Mouse (Mus musculus): Measurements from ENCODE around the gene Rragc. TPM values are rescaled to one million over a fixed set of nuclear protein-coding genes. Genes with fewer than 3 reads are reported as not detected.
"Not testable (repeated sequence)": the region's sequence is repeated elsewhere in the genome, so short reads cannot be mapped to it uniquely, and the experiment has no call there.

Rragc gene
- polyA plus RNA-seq, 1 experiment from 2014 or later: 52.2 TPM

GRCm38 (mm10) chr4:123940878-123941277 is 23.6 kb downstream of the Rragc start:
- not testable (repeated sequence) for H3K36me3 ChIP-seq (ENCODE audit: control insufficient read depth, insufficient read depth, low read length); H3K9ac ChIP-seq (ENCODE audit: low read length); H3K27ac ChIP-seq (ENCODE audit: low read depth, low read length); H3K27me3 ChIP-seq (ENCODE audit: control insufficient read depth, insufficient read depth, low read length); H3K4me1 ChIP-seq (ENCODE audit: control insufficient read depth, insufficient read depth, low read length); DNase-seq (ENCODE audit: low spot score); H3K9me3 ChIP-seq (ENCODE audit: control insufficient read depth, low read length); H3K4me3 ChIP-seq (ENCODE audit: low read depth, low read length); H3K4me2 ChIP-seq (ENCODE audit: low read depth); ATAC-seq (ENCODE audit: insufficient read depth, low FRiP score, low TSS enrichment)
- WGBS: 78% methylated on average over 7 of the region's 7 CpGs

GRCm38 (mm10) chr4:123946701-123947100 is 29.5 kb downstream of the Rragc start:
- ATAC-seq (ENCODE audit: insufficient read depth, low FRiP score, low TSS enrichment): no peak
- H3K4me3 ChIP-seq (ENCODE audit: low read depth, low read length): no peak overlapping the region
- DNase-seq (ENCODE audit: low spot score): no peak
- no peaks in the 10 kb centered on the region for H3K9me3 ChIP-seq (ENCODE audit: control insufficient read depth, low read length)
- H3K27ac ChIP-seq (ENCODE audit: low read depth, low read length): no peak overlapping the region
- H3K27me3 ChIP-seq (ENCODE audit: control insufficient read depth, insufficient read depth, low read length): no peaks in the 10 kb centered on the region
- no peaks in the 10 kb centered on the region for H3K36me3 ChIP-seq (ENCODE audit: control insufficient read depth, insufficient read depth, low read length)
- WGBS: 87% methylated on average over 4 of the region's 4 CpGs
- no peak overlapping the region for H3K9ac ChIP-seq (ENCODE audit: low read length)
- no peaks in the 10 kb centered on the region for H3K4me1 ChIP-seq (ENCODE audit: control insufficient read depth, insufficient read depth, low read length)
- H3K4me2 ChIP-seq (ENCODE audit: low read depth): no peak overlapping the region

GRCm38 (mm10) chr4:123947149-123947548 is 29.9 kb downstream of the Rragc start:
- H3K27me3 ChIP-seq (ENCODE audit: control insufficient read depth, insufficient read depth, low read length): no peaks in the 10 kb centered on the region
- no peaks in the 10 kb centered on the region for H3K4me1 ChIP-seq (ENCODE audit: control insufficient read depth, insufficient read depth, low read length)
- no peak overlapping the region for H3K4me3 ChIP-seq (ENCODE audit: low read depth, low read length)
- no peaks in the 10 kb centered on the region for H3K9me3 ChIP-seq (ENCODE audit: control insufficient read depth, low read length)
- no peak overlapping the region for H3K4me2 ChIP-seq (ENCODE audit: low read depth)
- 57% methylated on average over 5 of the region's 5 CpGs for WGBS
- H3K9ac ChIP-seq (ENCODE audit: low read length): no peak overlapping the region
- H3K27ac ChIP-seq (ENCODE audit: low read depth, low read length): no peak overlapping the region
- DNase-seq (ENCODE audit: low spot score) (no peak), ATAC-seq (ENCODE audit: insufficient read depth, low FRiP score, low TSS enrichment) (no peak)
- no peaks in the 10 kb centered on the region for H3K36me3 ChIP-seq (ENCODE audit: control insufficient read depth, insufficient read depth, low read length)

- no peaks in the 10 kb centered on the region for H3K36me3 ChIP-seq (ENCODE audit: control insufficient read depth, insufficient read depth, low read length)
- DNase-seq (ENCODE audit: low spot score) (no peak), ATAC-seq (ENCODE audit: insufficient read depth, low FRiP score, low TSS enrichment) (no peak)
- H3K27me3 ChIP-seq (ENCODE audit: control insufficient read depth, insufficient read depth, low read length): no peaks in the 10 kb centered on the region
- no peaks in the 10 kb centered on the region for H3K4me1 ChIP-seq (ENCODE audit: control insufficient read depth, insufficient read depth, low read length)
- H3K9ac ChIP-seq (ENCODE audit: low read length): no peak overlapping the region
- WGBS: 80% methylated on average over 6 of the region's 6 CpGs
- no peak overlapping the region for H3K27ac ChIP-seq (ENCODE audit: low read depth, low read length)
- no peak overlapping the region for H3K4me3 ChIP-seq (ENCODE audit: low read depth, low read length)
- H3K9me3 ChIP-seq (ENCODE audit: control insufficient read depth, low read length): no peaks in the 10 kb centered on the region
- H3K4me2 ChIP-seq (ENCODE audit: low read depth): no peak overlapping the region
Observed at GRCm38 (mm10) chr4:123948901-123949300, 31.7 kb downstream of the Rragc start.

- Histone ChIP-seq H3K36me3 (ENCODE audit: control insufficient read depth, insufficient read depth, low read length) (no peaks in the 10 kb centered on the region), H3K9me3 (ENCODE audit: control insufficient read depth, low read length) (no peaks in the 10 kb centered on the region), H3K9ac (ENCODE audit: low read length) (no peak overlapping the region), H3K4me1 (ENCODE audit: control insufficient read depth, insufficient read depth, low read length) (no peaks in the 10 kb centered on the region), H3K27me3 (ENCODE audit: control insufficient read depth, insufficient read depth, low read length) (no peaks in the 10 kb centered on the region), H3K4me3 (ENCODE audit: low read depth, low read length) (no peak overlapping the region), H3K4me2 (ENCODE audit: low read depth) (no peak overlapping the region), H3K27ac (ENCODE audit: low read depth, low read length) (no peak overlapping the region)
- WGBS: 76% methylated on average over 10 of the region's 10 CpGs
- DNase-seq (ENCODE audit: low spot score) (no peak), ATAC-seq (ENCODE audit: insufficient read depth, low FRiP score, low TSS enrichment) (no peak)
Observed at GRCm38 (mm10) chr4:123949649-123950048, 32.4 kb downstream of the Rragc start.

GRCm38 (mm10) chr4:123952059-123952458 is 34.8 kb downstream of the Rragc start:
- no peak overlapping the region for H3K4me3 ChIP-seq (ENCODE audit: low read depth, low read length)
- no peak for ATAC-seq (ENCODE audit: insufficient read depth, low FRiP score, low TSS enrichment)
- H3K4me1 ChIP-seq (ENCODE audit: control insufficient read depth, insufficient read depth, low read length): no peaks in the 10 kb centered on the region
- no peak overlapping the region for H3K9ac ChIP-seq (ENCODE audit: low read length)
- no peak overlapping the region for H3K27ac ChIP-seq (ENCODE audit: low read depth, low read length)
- H3K9me3 ChIP-seq (ENCODE audit: control insufficient read depth, low read length): no peaks in the 10 kb centered on the region
- WGBS: 59% methylated on average over 8 of the region's 8 CpGs
- H3K27me3 ChIP-seq (ENCODE audit: control insufficient read depth, insufficient read depth, low read length): no peaks in the 10 kb centered on the region
- no peaks in the 10 kb centered on the region for H3K36me3 ChIP-seq (ENCODE audit: control insufficient read depth, insufficient read depth, low read length)
- DNase-seq (ENCODE audit: low spot score): no peak
- no peak overlapping the region for H3K4me2 ChIP-seq (ENCODE audit: low read depth)

GRCm38 (mm10) chr4:123956703-123957491 is 39.7 kb downstream of the Rragc start:
- no peaks in the 10 kb centered on the region for H3K36me3 ChIP-seq (ENCODE audit: control insufficient read depth, insufficient read depth, low read length)
- H3K4me1 ChIP-seq (ENCODE audit: control insufficient read depth, insufficient read depth, low read length): no peaks in the 10 kb centered on the region
- ATAC-seq (ENCODE audit: insufficient read depth, low FRiP score, low TSS enrichment) (peak; percentile 55; the same call in 1 of the 2 replicates), DNase-seq (ENCODE audit: low spot score) (peak; percentile 91)
- H3K9ac ChIP-seq (ENCODE audit: low read length): no peak overlapping the region
- 8% methylated on average over 31 of the region's 31 CpGs for WGBS
- H3K9me3 ChIP-seq (ENCODE audit: control insufficient read depth, low read length): no peaks in the 10 kb centered on the region
- no peaks in the 10 kb centered on the region for H3K27me3 ChIP-seq (ENCODE audit: control insufficient read depth, insufficient read depth, low read length)
- no peak overlapping the region for H3K4me3 ChIP-seq (ENCODE audit: low read depth, low read length)
- 0 out of 2 replicates have a peak overlapping the region, but pooled peaks have one; percentile 1 for H3K4me2 ChIP-seq (ENCODE audit: low read depth)
- H3K27ac ChIP-seq (ENCODE audit: low read depth, low read length): no peak overlapping the region

- 42% methylated on average over 4 of the region's 4 CpGs for whole genome bisulfite sequencing
- Histone ChIP-seq H3K36me3 (ENCODE audit: control insufficient read depth, insufficient read depth, low read length) (no peaks in the 10 kb centered on the region), H3K4me2 (ENCODE audit: low read depth) (no peak overlapping the region), H3K9ac (ENCODE audit: low read length) (no peak overlapping the region), H3K27me3 (ENCODE audit: control insufficient read depth, insufficient read depth, low read length) (no peaks in the 10 kb centered on the region), H3K27ac (ENCODE audit: low read depth, low read length) (no peak overlapping the region), H3K9me3 (ENCODE audit: control insufficient read depth, low read length) (no peaks in the 10 kb centered on the region), H3K4me3 (ENCODE audit: low read depth, low read length) (no peak overlapping the region), H3K4me1 (ENCODE audit: control insufficient read depth, insufficient read depth, low read length) (no peaks in the 10 kb centered on the region)
- no peak for DNase-seq (ENCODE audit: low spot score)
- ATAC-seq (ENCODE audit: insufficient read depth, low FRiP score, low TSS enrichment): 0 out of 2 replicates have a peak, but pooled peaks have one; percentile 9
Observed at GRCm38 (mm10) chr4:123957492-123957808, 40.2 kb downstream of the Rragc start.

- WGBS: 72% methylated on average over 4 of the region's 4 CpGs
- Histone ChIP-seq H3K36me3 (ENCODE audit: control insufficient read depth, insufficient read depth, low read length) (no peaks in the 10 kb centered on the region), H3K27ac (ENCODE audit: low read depth, low read length) (no peak overlapping the region), H3K9ac (ENCODE audit: low read length) (no peak overlapping the region), H3K4me1 (ENCODE audit: control insufficient read depth, insufficient read depth, low read length) (no peaks in the 10 kb centered on the region), H3K4me2 (ENCODE audit: low read depth) (no peak overlapping the region), H3K27me3 (ENCODE audit: control insufficient read depth, insufficient read depth, low read length) (no peaks in the 10 kb centered on the region), H3K9me3 (ENCODE audit: control insufficient read depth, low read length) (no peaks in the 10 kb centered on the region), H3K4me3 (ENCODE audit: low read depth, low read length) (no peak overlapping the region)
- DNase-seq (ENCODE audit: low spot score) (no peak), ATAC-seq (ENCODE audit: insufficient read depth, low FRiP score, low TSS enrichment) (no peak)
Observed at GRCm38 (mm10) chr4:123957891-123958290, 40.6 kb downstream of the Rragc start.
